Mouse (Mus musculus) forebrain, embryonic 14.5 days (tissue): ENCODE data around the gene Tmco4. TPM values are rescaled to one million over a fixed set of nuclear protein-coding genes. Genes with fewer than 3 reads are reported as not detected.
A peak's percentile ranks its signal among the peaks of the same experiment; 100 is the strongest.

Source experiments
- ATAC-seq: fragments of 200-750 bp; cut with Nextera tagmentation; 2 replicates; pipeline ENCODE4 v1.8.0; 2017; ENCODE audit warnings: mild to moderate bottlenecking, moderate library complexity
- DNase-seq: peaks from one replicate; pipeline ENCODE4 v3.0.0-alpha.2; 2015; ENCODE audit warnings: low spot score
- H3K27ac ChIP-seq: fragments of 300-500 bp; sonication (generic); 2 replicates; pipeline ENCODE4 v1.5.1; 2014; ENCODE audit warnings: low read depth, mild to moderate bottlenecking, control low read depth, low read length, moderate library complexity
- H3K27me3 ChIP-seq: fragments of 300-500 bp; sonication (generic); replicated peaks from 2 replicates; pipeline ENCODE4 v1.6.1; 2014; ENCODE audit warnings: low read length, control low read depth, mixed read lengths; ENCODE audit not compliant: control insufficient read depth, insufficient read depth
- H3K36me3 ChIP-seq: fragments of 300-500 bp; sonication (generic); 2 replicates; pipeline ENCODE4 v1.6.1; 2014; ENCODE audit warnings: low read length, control low read depth; ENCODE audit not compliant: control insufficient read depth, insufficient read depth
- H3K4me1 ChIP-seq: fragments of 300-500 bp; sonication (generic); 2 replicates; pipeline ENCODE4 v1.6.1; 2014; ENCODE audit warnings: antibody characterized with exemption, low read length, control low read depth; ENCODE audit not compliant: control insufficient read depth, insufficient read depth
- H3K4me2 ChIP-seq: fragments of 300-500 bp; sonication (generic); 2 replicates; pipeline ENCODE4 v1.6.1; 2014; ENCODE audit warnings: mild to moderate bottlenecking, control low read depth, low read length
- H3K4me3 ChIP-seq: fragments of 300-500 bp; sonication (generic); 2 replicates; pipeline ENCODE4 v1.5.1; 2014; ENCODE audit warnings: low read depth, low read length, control low read depth
- H3K9ac ChIP-seq: fragments of 300-500 bp; sonication (generic); 2 replicates; pipeline ENCODE4 v1.6.1; 2014; ENCODE audit warnings: mild to moderate bottlenecking, low read length, control low read depth, moderate library complexity
- H3K9me3 ChIP-seq: fragments of 300-500 bp; sonication (generic); replicated peaks from 2 replicates; pipeline ENCODE4 v1.6.1; 2016; ENCODE audit warnings: low read length, control low read depth, mixed read lengths; ENCODE audit not compliant: control insufficient read depth
- WGBS: fragments of 180-500 bp; shearing (Covaris S2); extraction: QIAGEN DNeasy Blood & Tissue Kit; methylation state at CpG from one replicate; pipeline ENCODE4 v1.1.7; 2014; 5-methylcytosine and 5-hydroxymethylcytosine counted together
- polyA plus RNA-seq: library from polyadenylated mRNA; unstranded; fragments of >200 nt; fragmentation: Nextera tagmentation; extraction: Ambion mirVana; gene quantifications from 2 replicates; pipeline ENCODE4 v1.2.1, GENCODE M21; 2014

Gene Tmco4
- polyA plus RNA-seq, 1 experiment from 2014 or later, result 0.70 TPM

GRCm38 (mm10) chr4:139034942-139035341, 62.3 kb downstream of the Tmco4 start:
- Histone ChIP-seq H3K4me1 (peaks cover 35% of the 10 kb centered on the region), H3K9me3 (no peaks in the 10 kb centered on the region), H3K4me2 (no peak overlapping the region), H3K27ac (no peak overlapping the region), H3K36me3 (no peaks in the 10 kb centered on the region), H3K4me3 (no peak overlapping the region), H3K9ac (no peak overlapping the region), H3K27me3 (no peaks in the 10 kb centered on the region)
- no peak for ATAC-seq
- 93% methylated on average over 3 of the region's 3 CpGs for WGBS
- DNase-seq, result no peak

- ATAC-seq, result no peak
- 80% methylated on average over 3 of the region's 3 CpGs for WGBS
- H3K9me3 ChIP-seq, result no peaks in the 10 kb centered on the region
- H3K4me1 ChIP-seq, result peaks cover 44% of the 10 kb centered on the region
- no peaks in the 10 kb centered on the region for H3K27me3 ChIP-seq
- DNase-seq, result no peak
- no peak overlapping the region for H3K27ac ChIP-seq
- H3K4me3 ChIP-seq, result no peak overlapping the region
- H3K4me2 ChIP-seq, result no peak overlapping the region
- no peaks in the 10 kb centered on the region for H3K36me3 ChIP-seq
- H3K9ac ChIP-seq, result no peak overlapping the region
These were observed 63.1 kb downstream of the Tmco4 start for GRCm38 (mm10) chr4:139035799-139036198.

- DNase-seq (peak; percentile 89), ATAC-seq (peak; percentile 63)
- 14% methylated on average over 17 of the region's 17 CpGs for WGBS
- Histone ChIP-seq H3K36me3 (no peaks in the 10 kb centered on the region), H3K4me2 (peak overlapping the region; percentile 5; the same call in 1 of the 2 replicates), H3K27me3 (no peaks in the 10 kb centered on the region), H3K27ac (peak overlapping the region; percentile 33), H3K9ac (no peak overlapping the region), H3K9me3 (no peaks in the 10 kb centered on the region), H3K4me1 (peaks cover 42% of the 10 kb centered on the region), H3K4me3 (no peak overlapping the region)
These were observed 65.3 kb downstream of the Tmco4 start for GRCm38 (mm10) chr4:139037795-139038607.

GRCm38 (mm10) chr4:139040084-139040839, 67.6 kb downstream of the Tmco4 start:
- Histone ChIP-seq H3K36me3 (no peaks in the 10 kb centered on the region), H3K27ac (peak overlapping the region; percentile 59; the same call in 1 of the 2 replicates), H3K4me1 (peaks cover 41% of the 10 kb centered on the region), H3K4me3 (no peak overlapping the region), H3K4me2 (peak overlapping the region; percentile 28; the same call in 1 of the 2 replicates), H3K27me3 (no peaks in the 10 kb centered on the region), H3K9me3 (no peaks in the 10 kb centered on the region; the same call in 1 of the 2 replicates), H3K9ac (no peak overlapping the region)
- peak; percentile 55 for ATAC-seq
- DNase-seq, result peak; percentile 81
- WGBS, result under 1% methylated on average over 10 of the region's 10 CpGs

- Histone ChIP-seq H3K36me3 (no peaks in the 10 kb centered on the region), H3K4me3 (no peak overlapping the region), H3K4me2 (no peak overlapping the region), H3K9me3 (no peaks in the 10 kb centered on the region; the same call in 1 of the 2 replicates), H3K27me3 (no peaks in the 10 kb centered on the region), H3K9ac (no peak overlapping the region), H3K4me1 (peaks cover 35% of the 10 kb centered on the region), H3K27ac (no peak overlapping the region)
- DNase-seq (peak; percentile 80), ATAC-seq (no peak)
- 25% methylated on average over 5 of the region's 5 CpGs for WGBS
These were observed 69.9 kb downstream of the Tmco4 start for GRCm38 (mm10) chr4:139042611-139043010.

GRCm38 (mm10) chr4:139043600-139043999, 70.9 kb downstream of the Tmco4 start:
- WGBS, result 94% methylated on average over 2 of the region's 2 CpGs
- no peak for ATAC-seq
- Histone ChIP-seq H3K27me3 (no peaks in the 10 kb centered on the region), H3K36me3 (no peaks in the 10 kb centered on the region), H3K9me3 (no peaks in the 10 kb centered on the region; the same call in 1 of the 2 replicates), H3K4me3 (no peak overlapping the region), H3K4me2 (no peak overlapping the region), H3K27ac (no peak overlapping the region), H3K4me1 (peaks cover 25% of the 10 kb centered on the region), H3K9ac (no peak overlapping the region)
- DNase-seq, result no peak

GRCm38 (mm10) chr4:139044566-139044965, 71.9 kb downstream of the Tmco4 start:
- H3K4me3 ChIP-seq, result no peak overlapping the region
- H3K9ac ChIP-seq, result no peak overlapping the region
- H3K27ac ChIP-seq, result no peak overlapping the region
- no peak for ATAC-seq
- DNase-seq, result no peak
- no peak overlapping the region for H3K4me2 ChIP-seq
- H3K9me3 ChIP-seq, result no peaks in the 10 kb centered on the region; the same call in 1 of the 2 replicates
- no peaks in the 10 kb centered on the region for H3K36me3 ChIP-seq
- H3K4me1 ChIP-seq, result peaks cover 17% of the 10 kb centered on the region
- WGBS, result 85% methylated on average over 5 of the region's 5 CpGs
- H3K27me3 ChIP-seq, result no peaks in the 10 kb centered on the region

GRCm38 (mm10) chr4:139046354-139046753, 73.7 kb downstream of the Tmco4 start:
- H3K4me1 ChIP-seq, result no peaks in the 10 kb centered on the region
- no peak overlapping the region for H3K4me2 ChIP-seq
- H3K27ac ChIP-seq, result no peak overlapping the region
- no peaks in the 10 kb centered on the region for H3K36me3 ChIP-seq
- 70% methylated on average over 5 of the region's 5 CpGs for WGBS
- H3K9ac ChIP-seq, result no peak overlapping the region
- no peaks in the 10 kb centered on the region; the same call in 1 of the 2 replicates for H3K9me3 ChIP-seq
- ATAC-seq (no peak), DNase-seq (peak; percentile 54)
- no peaks in the 10 kb centered on the region for H3K27me3 ChIP-seq
- H3K4me3 ChIP-seq, result no peak overlapping the region
